Mouse (Mus musculus): ENCODE data around the gene Jmjd4.

The Jmjd4 gene

DNA sequence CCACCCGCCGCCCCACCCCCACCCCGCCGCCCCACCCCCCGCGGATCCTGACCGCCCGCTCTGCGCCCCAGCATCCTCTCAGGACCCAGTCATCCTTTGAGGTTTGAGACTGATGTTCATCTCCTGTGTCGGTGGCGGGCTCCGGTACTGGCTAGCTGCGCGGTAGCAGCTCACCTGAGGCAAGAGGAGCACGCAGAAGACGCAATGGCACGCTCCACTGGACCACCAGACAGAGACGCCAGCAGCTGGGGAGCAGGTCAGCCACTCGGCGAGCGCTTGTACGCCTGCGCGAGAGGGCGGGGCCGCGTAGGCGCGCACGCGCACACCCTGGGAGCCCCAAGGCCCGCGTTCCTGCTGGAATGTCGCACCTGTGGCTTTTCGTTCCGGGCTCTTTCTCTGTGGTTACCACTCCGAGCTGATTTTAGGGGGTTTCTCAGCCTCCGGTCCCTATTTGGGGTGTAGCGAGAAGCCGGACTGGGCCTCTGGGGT lies at the start of gene Jmjd4:
Jmjd4 (plus strand) TSS at position 305 of the 489 bp plus-strand sequence.
- DNase-seq (ENCODE audit: low read depth): peak; percentile 64

GRCm38 (mm10) chr11:59400876-59401275 lies 49.0 kb upstream of the Jmjd4 start:
- no peak for DNase-seq (ENCODE audit: low read depth)

DNA sequence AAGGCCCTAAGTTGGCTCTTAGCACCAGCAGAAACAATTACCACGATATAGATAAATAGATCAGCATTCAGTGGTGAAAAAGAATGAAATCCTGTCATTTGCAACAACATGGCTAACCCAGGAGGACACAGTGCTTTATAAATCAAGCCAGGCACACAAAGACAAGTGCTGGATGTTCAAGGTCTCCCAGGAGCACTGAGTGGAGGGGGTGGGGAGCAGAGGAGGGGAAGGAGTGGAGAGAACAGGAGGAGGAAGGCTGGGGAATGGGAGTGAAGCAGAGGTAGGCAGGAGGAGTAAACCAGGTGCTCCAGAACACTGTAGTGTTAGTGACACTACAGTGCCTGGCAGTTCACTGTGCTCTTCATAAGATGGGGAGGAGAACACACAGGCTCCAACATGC lies 44.1 kb upstream of the Jmjd4 start:
- DNase-seq (ENCODE audit: low read depth): no peak

DNA sequence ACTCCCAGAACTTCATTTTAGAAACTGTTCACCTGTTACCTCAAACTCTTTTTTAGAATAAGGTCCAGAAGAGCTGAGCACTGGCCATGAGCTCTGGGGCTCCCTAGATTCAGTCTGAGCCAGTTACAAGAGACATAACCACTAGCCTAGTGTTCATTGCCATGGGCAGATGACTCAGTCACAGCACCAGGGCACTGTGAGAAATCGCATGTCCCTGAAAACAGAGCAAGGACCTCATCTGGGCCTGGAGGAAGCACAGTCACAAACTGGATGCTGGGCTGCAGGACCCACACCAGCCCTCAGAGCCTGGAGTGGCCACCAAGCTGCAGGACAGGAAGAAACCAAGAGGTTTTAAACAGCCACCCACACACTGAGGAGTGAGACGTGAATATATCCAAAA lies 39.0 kb upstream of the Jmjd4 start:
- DNase-seq (ENCODE audit: low read depth): no peak

GRCm38 (mm10) chr11:59412058-59412457 lies 37.8 kb upstream of the Jmjd4 start:
- no peak for DNase-seq (ENCODE audit: low read depth)

DNA sequence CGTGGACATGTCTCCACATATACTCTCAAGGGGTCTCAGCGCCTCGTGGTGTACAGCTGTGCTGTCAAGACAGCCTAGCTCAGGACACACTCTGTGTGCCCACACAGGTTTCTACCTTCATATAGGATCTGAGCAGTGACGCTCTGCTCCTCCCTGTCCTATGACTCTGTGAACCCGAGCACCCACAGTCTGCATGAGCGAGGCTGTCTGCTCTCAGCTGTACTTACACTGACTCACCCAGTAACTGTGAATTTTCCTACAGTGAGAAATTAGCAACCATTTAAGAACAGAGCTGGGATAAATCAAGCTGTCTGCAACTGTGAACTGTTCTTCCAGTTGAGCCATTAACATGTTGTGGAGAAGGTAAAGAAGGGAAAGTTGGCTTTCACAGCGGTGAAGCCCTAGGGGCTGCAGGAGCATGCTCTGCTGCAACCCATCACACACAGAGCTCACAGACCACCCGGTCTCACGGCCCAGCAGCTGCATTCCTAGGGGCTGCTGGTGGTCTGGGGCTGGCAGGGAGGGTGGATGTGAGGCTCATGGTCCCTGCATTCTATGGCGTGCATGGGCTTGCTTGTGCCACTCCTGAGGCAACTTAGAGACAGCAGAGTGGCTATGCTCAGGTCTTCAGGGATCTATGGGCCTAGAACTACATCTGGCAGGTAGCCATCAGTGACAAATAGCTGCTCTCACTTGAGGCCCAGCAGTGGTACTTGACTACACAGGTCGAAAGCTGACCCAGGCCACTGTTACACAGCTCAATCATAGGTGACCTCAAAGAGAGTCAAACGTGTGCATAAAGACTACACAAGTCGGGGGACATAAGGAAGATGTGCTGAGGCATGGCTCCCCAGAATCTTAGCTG lies 36.6 kb upstream of the Jmjd4 start:
- DNase-seq (ENCODE audit: low read depth): no peak

GRCm38 (mm10) chr11:59418708-59419107 lies 31.1 kb upstream of the Jmjd4 start:
- peak; percentile 51 for DNase-seq (ENCODE audit: low read depth)

DNA sequence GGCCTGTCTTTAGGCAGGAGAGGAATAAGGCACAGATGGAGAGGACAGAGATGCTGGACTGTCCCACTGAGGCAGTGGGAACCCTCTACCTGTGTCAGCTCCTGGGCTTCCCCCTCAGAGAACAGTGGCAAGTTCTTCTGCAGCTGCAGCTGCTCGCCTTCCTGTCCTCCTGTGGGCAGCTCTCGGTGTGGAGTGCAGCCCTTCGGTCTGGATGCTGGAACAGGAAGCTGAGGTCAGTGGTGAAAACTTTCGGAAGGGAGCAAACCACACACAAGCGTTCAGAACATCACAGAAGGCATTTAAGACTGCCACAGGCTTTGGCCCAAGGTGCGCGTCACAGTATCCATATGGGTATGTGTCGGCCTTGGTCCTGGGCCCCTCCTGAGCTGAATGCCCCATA lies 28.4 kb upstream of the Jmjd4 start:
- peak; percentile 39 for DNase-seq (ENCODE audit: low read depth)

GRCm38 (mm10) chr11:59421967-59422366 lies 27.9 kb upstream of the Jmjd4 start:
- no peak for DNase-seq (ENCODE audit: low read depth)

GRCm38 (mm10) chr11:59423010-59423588 lies 26.7 kb upstream of the Jmjd4 start:
- DNase-seq (ENCODE audit: low read depth): no peak

DNA sequence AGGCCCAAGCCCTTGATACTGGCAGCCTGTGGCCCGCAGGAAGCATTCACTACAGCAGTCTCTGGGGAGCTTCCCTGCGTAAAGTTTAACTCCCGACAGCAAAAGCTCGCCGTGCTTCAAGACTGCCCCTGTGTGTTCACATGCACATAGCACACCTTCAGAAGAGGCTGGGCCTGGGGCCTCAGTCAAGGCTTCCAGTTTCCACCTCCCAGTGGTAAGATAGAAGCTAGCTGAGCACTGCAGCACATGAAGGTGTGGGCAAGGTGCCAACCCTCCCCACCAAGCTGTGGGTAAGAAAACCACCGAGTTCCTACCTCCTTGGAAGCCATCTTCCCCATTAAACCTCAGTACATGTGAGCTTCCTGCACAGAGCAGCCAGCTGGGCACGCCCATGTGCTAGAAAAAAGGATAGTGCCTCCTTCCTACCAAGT lies 24.2 kb upstream of the Jmjd4 start:
- peak; percentile 22 for DNase-seq (ENCODE audit: low read depth)

- DNase-seq (ENCODE audit: low read depth): no peak
Measured at GRCm38 (mm10) chr11:59428057-59428660, 21.7 kb upstream of the Jmjd4 start.

DNA sequence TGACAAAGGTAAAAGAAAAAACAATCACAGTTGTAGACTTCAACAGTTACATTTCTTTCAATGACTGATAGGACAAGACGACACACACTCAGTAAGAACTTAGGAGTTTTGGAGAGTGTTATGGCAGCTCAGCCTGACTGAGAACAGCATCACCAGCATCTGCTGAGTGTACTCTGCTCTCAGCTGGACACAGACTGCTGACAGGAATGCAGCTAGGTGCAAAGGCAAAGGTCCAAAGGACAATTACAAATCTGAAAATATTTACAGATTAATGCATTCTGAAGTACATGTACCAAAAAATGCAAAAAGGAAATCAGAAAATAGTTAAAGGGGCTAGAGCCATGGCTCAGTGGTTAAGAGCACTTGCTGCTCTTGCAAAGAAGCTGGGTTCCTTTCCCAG lies 19.9 kb upstream of the Jmjd4 start:
- no peak for DNase-seq (ENCODE audit: low read depth)

- no peak for DNase-seq (ENCODE audit: low read depth)
Measured at GRCm38 (mm10) chr11:59432261-59432660, 17.6 kb upstream of the Jmjd4 start.

DNA sequence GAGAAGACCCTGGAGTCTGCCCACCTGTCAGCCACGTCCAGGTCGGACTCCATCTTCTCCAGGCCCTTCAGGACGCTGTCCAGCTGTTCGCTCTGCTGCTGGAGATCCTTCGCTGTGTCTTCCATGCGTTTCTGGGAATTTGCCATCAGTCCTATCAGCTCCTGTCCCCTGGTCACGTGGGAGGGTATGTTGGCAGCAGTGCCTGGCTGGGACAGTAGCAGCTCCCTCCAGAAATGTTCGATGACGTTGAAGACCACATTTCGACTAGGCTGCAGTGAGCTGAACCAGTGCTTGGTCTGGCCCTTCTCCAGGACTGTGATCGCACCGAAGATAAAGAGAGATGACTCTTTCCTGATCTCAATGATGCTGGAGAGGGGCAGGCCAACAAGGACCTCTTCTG lies 11.9 kb upstream of the Jmjd4 start:
- DNase-seq (ENCODE audit: low read depth): no peak

GRCm38 (mm10) chr11:59443102-59443501 lies 6.7 kb upstream of the Jmjd4 start:
- DNase-seq (ENCODE audit: low read depth): no peak

GRCm38 (mm10) chr11:59450230-59450771 lies 456 bp downstream of the Jmjd4 start:
- DNase-seq (ENCODE audit: low read depth): no peak

DNA sequence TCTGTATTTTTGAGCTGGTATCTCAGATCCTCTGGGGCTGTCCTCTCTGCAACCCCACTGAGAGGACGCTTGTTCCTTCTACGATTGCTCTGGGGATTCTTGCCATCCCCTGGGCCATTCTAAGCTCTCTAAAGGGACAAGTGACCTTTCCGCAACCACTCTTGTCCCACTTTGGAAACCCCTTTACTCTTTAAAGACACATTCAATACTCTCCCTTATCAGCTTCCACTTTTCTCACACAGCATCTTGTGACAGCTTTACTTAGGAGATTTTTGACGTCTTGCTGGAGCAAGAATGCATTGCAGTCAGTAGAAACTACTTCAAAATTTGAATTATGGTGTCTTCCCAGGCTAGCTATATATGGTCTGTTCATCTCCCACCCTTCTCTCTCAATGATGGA lies 1.2 kb downstream of the Jmjd4 start, which contains the start of gene Snap47:
Snap47 (minus strand) TSS at position 101 of the 400 bp plus-strand sequence.
- DNase-seq (ENCODE audit: low read depth): no peak

DNA sequence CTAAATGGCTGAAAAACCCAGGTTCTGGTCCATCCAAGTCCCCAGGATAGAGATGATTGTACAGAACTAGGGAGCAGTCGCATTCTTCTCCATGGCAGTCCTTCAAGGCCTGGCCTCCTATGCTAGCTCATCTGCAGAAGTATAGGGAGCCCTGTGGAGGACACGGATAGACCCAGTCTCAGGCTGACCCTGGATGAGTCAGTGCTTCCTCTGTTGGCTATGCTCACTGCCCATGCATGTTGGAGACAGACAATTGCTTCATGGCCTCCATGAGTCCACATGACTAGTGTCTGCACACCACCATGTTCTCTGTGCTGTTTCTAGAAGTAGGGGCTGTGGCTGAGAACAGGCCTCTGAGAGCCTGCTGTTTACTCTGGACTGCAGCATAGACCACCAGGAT lies 6.5 kb downstream of the Jmjd4 start:
- no peak for DNase-seq (ENCODE audit: low read depth)

GRCm38 (mm10) chr11:59456891-59457290 lies 7.0 kb downstream of the Jmjd4 start:
- DNase-seq (ENCODE audit: low read depth): no peak

GRCm38 (mm10) chr11:59458973-59459372 lies 9.1 kb downstream of the Jmjd4 start:
- DNase-seq (ENCODE audit: low read depth): no peak

DNA sequence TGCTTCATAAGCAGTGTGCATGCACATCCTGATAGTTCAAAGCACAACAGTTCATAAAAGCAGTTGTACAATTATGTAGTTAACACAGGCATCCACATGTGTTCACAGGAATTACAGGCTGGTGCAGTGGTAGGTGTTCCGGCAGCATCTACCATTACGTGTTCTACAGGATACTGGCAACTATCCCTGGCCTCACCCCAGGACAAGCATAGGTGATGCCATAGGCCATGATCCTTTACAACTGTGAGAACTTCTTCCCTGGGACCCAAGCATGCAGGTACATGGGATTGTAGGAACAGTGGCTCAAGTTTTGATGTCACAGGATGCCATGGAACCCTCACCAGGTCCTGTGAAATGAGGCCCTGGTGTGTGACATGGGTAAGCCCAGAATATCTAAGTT lies 10.6 kb downstream of the Jmjd4 start:
- no peak for DNase-seq (ENCODE audit: low read depth)

Data from c-Kit-positive CD71-negative TER-119-negative erythroid progenitor cells, embryonic 14.5 days (primary cell).